Comparison of ENCODE assay signal across 9 mouse cellular contexts in the genomic region with DNA sequence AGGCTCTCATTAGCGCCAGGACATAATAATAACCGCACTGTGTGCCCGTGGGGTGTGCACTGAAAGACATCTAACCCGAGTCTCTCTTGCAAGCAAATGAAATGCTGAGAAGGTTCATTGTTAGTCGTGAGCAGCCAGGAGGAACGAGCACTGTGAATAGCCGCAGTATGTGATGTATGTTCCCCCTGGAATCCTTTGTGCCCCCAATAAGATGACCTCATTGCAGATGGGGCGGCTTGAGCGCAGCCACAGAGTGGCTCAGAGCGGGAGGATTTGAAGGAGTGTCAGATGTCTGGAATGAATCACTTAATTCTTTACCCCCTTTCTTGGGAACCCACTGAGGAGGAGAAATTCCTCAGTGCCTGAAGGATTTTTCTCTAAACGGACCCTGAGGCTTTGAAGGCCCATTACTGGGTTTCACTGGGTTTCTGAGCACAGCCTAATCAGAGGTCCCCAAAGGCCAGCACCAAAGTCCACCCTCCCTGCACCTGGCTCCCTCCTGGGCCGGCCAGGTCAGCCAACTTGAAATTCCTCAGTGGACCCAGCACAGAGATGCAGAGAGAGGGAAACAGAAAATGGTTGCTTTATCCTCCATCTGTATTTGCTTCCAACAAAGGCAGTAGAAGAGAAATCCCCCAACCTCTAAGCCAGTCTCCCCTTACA. TPM values are rescaled to one million over a fixed set of nuclear protein-coding genes. Genes with fewer than 3 reads are reported as not detected.
DNase-seq lines count a peak whose midpoint lies in the region; ATAC-seq and TF ChIP-seq lines count a peak whose summit lies in the region.
"Had no signal": no experiment of that assay in that cellular context is flagged by ENCODE, and none has a peak within 500 bp of the region (broad histone marks: within the 10 kb centered on the region; RNA-seq: fewer than 3 reads in every experiment).

No protein-coding gene starts in this region.

- H3K4me1 ChIP-seq in limb, embryonic 12.5 days (replicated peaks) = peaks cover 51% of the 10 kb centered on the region
- no peaks in the 10 kb centered on the region for H3K4me1 ChIP-seq in stomach, embryonic 16.5 days (ENCODE audit: control insufficient read depth, insufficient read depth, low read length)

- no peak overlapping the region for H3K9ac ChIP-seq in limb, embryonic 12.5 days (replicated peaks)
- H3K9ac ChIP-seq in stomach, embryonic 16.5 days (ENCODE audit: low read length) = no peak overlapping the region

- peak overlapping the region; percentile 46; the same call in 1 of the 2 replicates for H3K27ac ChIP-seq in gastrocnemius, adult 2 months
- H3K27ac ChIP-seq in limb, embryonic 12.5 days = peak overlapping the region; percentile 95
- H3K27ac ChIP-seq in stomach, embryonic 16.5 days (ENCODE audit: low read length) = 0 out of 2 replicates have a peak overlapping the region, but pooled peaks have one; percentile 20

- no peaks in the 10 kb centered on the region for H3K9me3 ChIP-seq in limb, embryonic 12.5 days
- H3K9me3 ChIP-seq in stomach, embryonic 16.5 days (replicated peaks; ENCODE audit: control insufficient read depth, low read length) = no peaks in the 10 kb centered on the region

- DNase-seq in gastrocnemius, adult 2 months = no peak
- DNase-seq in gastrocnemius, postnatal 36 days = no peak
- peak; percentile 3 for DNase-seq in thymus, postnatal 25 days
- DNase-seq in thymus, postnatal 10 days (ENCODE audit: low spot score in 2 of 2) = no peak
- no peak for DNase-seq in gastrocnemius, adult 8-10 months (ENCODE audit: low spot score in 2 of 2)

- intact Hi-C loops in gastrocnemius, adult 2 months (cut with DNase I) = no loop called here
- intact Hi-C loops in gastrocnemius, postnatal 36 days (cut with DNase I) = no loop called here

- no peak overlapping the region for H3K4me3 ChIP-seq in gastrocnemius, adult 2 months
- H3K4me3 ChIP-seq in limb, embryonic 12.5 days (replicated peaks) = no peak overlapping the region
- H3K4me3 ChIP-seq in stomach, embryonic 16.5 days (replicated peaks; ENCODE audit: low read length) = no peak overlapping the region

- H3K27me3 ChIP-seq in limb, embryonic 12.5 days = no peaks in the 10 kb centered on the region
- no peaks in the 10 kb centered on the region for H3K27me3 ChIP-seq in stomach, embryonic 16.5 days (ENCODE audit: control insufficient read depth, insufficient read depth, low read length)

- no peaks in the 10 kb centered on the region for H3K36me3 ChIP-seq in limb, embryonic 12.5 days
- H3K36me3 ChIP-seq in stomach, embryonic 16.5 days (ENCODE audit: control insufficient read depth, insufficient read depth, low read length) = no peaks in the 10 kb centered on the region

- WGBS in limb, embryonic 12.5 days = 16% methylated on average over 12 of the region's 12 CpGs
- 33% methylated on average over 12 of the region's 12 CpGs for WGBS in stomach, embryonic 16.5 days

- ATAC-seq in limb, embryonic 12.5 days (ENCODE audit: insufficient number of reproducible peaks, insufficient read depth, low FRiP score, low TSS enrichment, low read depth) = peak; percentile 86
- ATAC-seq in stomach, embryonic 16.5 days (ENCODE audit: insufficient read depth, low FRiP score) = no peak; the same call in 1 of the 2 replicates
- ATAC-seq in erythroid progenitor cell, adult 5-6 weeks (replicated peaks; ENCODE audit: low FRiP score, poor library complexity, severe bottlenecking) = no peak

- TF ChIP-seq CTCF in gastrocnemius, adult 2 months (IDR thresholded peaks at IDR 0.05) = no peak

- H3K4me2 ChIP-seq in limb, embryonic 12.5 days = peak overlapping the region; percentile 15; the same call in 1 of the 2 replicates
- H3K4me2 ChIP-seq in stomach, embryonic 16.5 days (ENCODE audit: low read depth, low read length) = no peak overlapping the region

RNA-seq across cellular contexts. Expression of gene Zfp957, which starts 43.5 kb away (rescaled TPM):
- not detected for total RNA-seq in gastrocnemius, adult 2 months (2021)
- total RNA-seq in gastrocnemius, postnatal 36 days (2021) = not detected
- polyA plus RNA-seq in limb, embryonic 12.5 days (2016; fragmentation: Nextera tagmentation; extraction: Ambion mirVana) = not detected in 2 replicates
- not detected in 2 replicates for polyA plus RNA-seq in stomach, embryonic 16.5 days (2015; fragmentation: Nextera tagmentation; extraction: Ambion mirVana)
- not detected for total RNA-seq in gastrocnemius, adult 8-10 months (2022)
- not detected in 2 replicates for total RNA-seq in erythroid progenitor cell, adult 5-6 weeks (2015; ENCODE audit: low replicate concordance)
- not detected in 2 replicates for total RNA-seq in erythroid progenitor cell, adult 5-6 weeks (2017; ENCODE audit: low replicate concordance)
- total RNA-seq: layer of hippocampus, postnatal 36 days had no signal

Comparison
In these comparisons a context has a peak if more than half of its experiments do, and no peak if none do; other contexts are left out.
1. H3K27ac ChIP-seq: peak in every context shown above with its lines; median percentile 95 in limb, embryonic 12.5 days; 46 in gastrocnemius, adult 2 months; 20 in stomach, embryonic 16.5 days.